ENCODE assay signal across 21 mouse cellular contexts in genomic region chr11:76415001-76415400, GRCm38 (mm10). TPM values are rescaled to one million over a fixed set of nuclear protein-coding genes. Genes with fewer than 3 reads are reported as not detected.
DNase-seq lines count a peak whose midpoint lies in the region; ATAC-seq and TF ChIP-seq lines count a peak whose summit lies in the region.
"Had no signal": no experiment of that assay in that cellular context is flagged by ENCODE, and none has a peak within 500 bp of the region (broad histone marks: within the 10 kb centered on the region; RNA-seq: fewer than 3 reads in every experiment).

No protein-coding gene starts in this region.

- H3K27ac ChIP-seq in gastrocnemius, adult 2 months = no peak overlapping the region
- no peak overlapping the region for H3K27ac ChIP-seq in intestine, postnatal 0 days (ENCODE audit: low read depth, low read length)
- H3K27ac ChIP-seq: forebrain, embryonic 10.5 days; heart, embryonic 10.5 days; hindbrain, embryonic 10.5 days; liver, embryonic 12.5 days; lung, embryonic 15.5 days had no signal

- H3K4me2 ChIP-seq in intestine, postnatal 0 days (replicated peaks; ENCODE audit: low read depth) = no peak overlapping the region
- H3K4me2 ChIP-seq: liver, embryonic 12.5 days; lung, embryonic 15.5 days had no signal

- H3K9me3 ChIP-seq in intestine, postnatal 0 days (ENCODE audit: control insufficient read depth) = no peaks in the 10 kb centered on the region
- H3K9me3 ChIP-seq: forebrain, embryonic 10.5 days; heart, embryonic 10.5 days; hindbrain, embryonic 10.5 days; liver, embryonic 12.5 days; lung, embryonic 15.5 days; megakaryocyte, embryonic 14.5 days had no signal

- H3K27me3 ChIP-seq in intestine, postnatal 0 days (replicated peaks; ENCODE audit: control insufficient read depth, insufficient read depth, low read length) = no peaks in the 10 kb centered on the region
- H3K27me3 ChIP-seq: liver, embryonic 12.5 days; lung, embryonic 15.5 days; megakaryocyte, embryonic 14.5 days had no signal

- peaks cover 63% of the 10 kb centered on the region for H3K36me3 ChIP-seq in intestine, postnatal 0 days (ENCODE audit: control insufficient read depth, insufficient read depth)

- intact Hi-C loops in gastrocnemius, adult 2 months (cut with DNase I) = loop anchor here (10.0 kb wide), 1 partner anchor 640 kb away; no protein-coding TSS in a partner anchor
- intact Hi-C loops in gastrocnemius, postnatal 36 days (cut with DNase I) = loop anchor here (5.0 kb wide), 1 partner anchor 87 kb away; no protein-coding TSS in a partner anchor
- intact Hi-C loops in left cerebral cortex, postnatal 10 days (cut with DNase I) = loop anchor here (10.0 kb wide), 1 partner anchor 80 kb away; no protein-coding TSS in a partner anchor

- no peak overlapping the region for H3K4me3 ChIP-seq in gastrocnemius, adult 2 months
- H3K4me3 ChIP-seq in intestine, postnatal 0 days (ENCODE audit: low read depth, low read length) = no peak overlapping the region
- H3K4me3 ChIP-seq: forebrain, embryonic 10.5 days; heart, embryonic 10.5 days; hindbrain, embryonic 10.5 days; liver, embryonic 12.5 days; lung, embryonic 15.5 days; megakaryocyte, embryonic 14.5 days had no signal

- H3K9ac ChIP-seq in intestine, postnatal 0 days (ENCODE audit: low read depth, low read length) = no peak overlapping the region
- H3K9ac ChIP-seq: liver, embryonic 12.5 days; lung, embryonic 15.5 days had no signal

- H3K4me1 ChIP-seq in intestine, postnatal 0 days (replicated peaks; ENCODE audit: control insufficient read depth, insufficient read depth, low read length) = no peaks in the 10 kb centered on the region

- no peak for ATAC-seq in intestine, postnatal 0 days
- ATAC-seq: activated CD4-positive, CD25-positive, alpha-beta regulatory T cell, adult 4 months; liver, embryonic 12.5 days had no signal

- peak; percentile 75 for DNase-seq in gastrocnemius, adult 2 months
- DNase-seq in gastrocnemius, postnatal 36 days = no peak
- peak; percentile 53 for DNase-seq in lung, postnatal 25 days (ENCODE audit: low spot score)
- no peak for DNase-seq in lung, postnatal 10 days
- DNase-seq in adipocyte (ENCODE audit: low spot score) = peak; percentile 99
- no peak for DNase-seq in left cerebral cortex, postnatal 10 days (ENCODE audit: extremely low spot score in 1 of 2, low spot score in 2 of 2)
- DNase-seq: cerebellum, adult 11 months; cerebellum, postnatal 10 days; embryo, embryonic 11 days; kidney, adult 8-10 months; midbrain, embryonic 14.5 days; right cerebral cortex, postnatal 25 days; thymus, postnatal 36 days had no signal

- WGBS in intestine, postnatal 0 days = 84% methylated on average over 4 of the region's 4 CpGs

- no peak for TF ChIP-seq CTCF in gastrocnemius, adult 2 months (IDR thresholded peaks at IDR 0.05)
- no peak for TF ChIP-seq CTCF in intestine, postnatal 0 days (IDR thresholded peaks at IDR 0.05; ENCODE audit: low read depth)

RNA-seq across cellular contexts. Expression of gene Timm22, which starts 8.2 kb away (rescaled TPM):
- total RNA-seq in gastrocnemius, adult 2 months (2021) = 10 to 100 TPM; 29.0 to 45.0 TPM
- total RNA-seq in gastrocnemius, postnatal 36 days (2021) = 10 to 100 TPM; 34.3 to 36.2 TPM
- polyA plus RNA-seq in intestine, postnatal 0 days (2015; fragmentation: Nextera tagmentation; extraction: Ambion mirVana) = 95.2 and 96.0 TPM in 2 replicates
- 10 to 100 TPM; 42.6 to 44.1 TPM for total RNA-seq in left cerebral cortex, postnatal 10 days (2021)

RNA-seq across cellular contexts. Expression of gene Nxn, which starts 16.1 kb away (rescaled TPM):
- 10 to 100 TPM; 42.0 to 49.3 TPM for total RNA-seq in gastrocnemius, adult 2 months (2021)
- total RNA-seq in gastrocnemius, postnatal 36 days (2021) = 10 to 100 TPM; 26.3 to 37.3 TPM
- 14.9 and 15.9 TPM in 2 replicates for polyA plus RNA-seq in intestine, postnatal 0 days (2015; fragmentation: Nextera tagmentation; extraction: Ambion mirVana)
- 10 to 100 TPM in 1 of 2 experiments, 1 to 10 TPM in 1; 8.5 to 13.2 TPM for total RNA-seq in left cerebral cortex, postnatal 10 days (2021)

Comparison
In these comparisons a context has a peak if more than half of its experiments do, and no peak if none do; other contexts are left out.
1. DNase-seq: peak in gastrocnemius, adult 2 months (single experiment), lung, postnatal 25 days (single experiment) and adipocyte (single experiment); none in gastrocnemius, postnatal 36 days (0 of 2), lung, postnatal 10 days (single experiment) and left cerebral cortex, postnatal 10 days (0 of 2).